Mouse (Mus musculus): ENCODE results near the gene Mkrn3. TPM values are rescaled to one million over a fixed set of nuclear protein-coding genes. Genes with fewer than 3 reads are reported as not detected.

The Mkrn3 gene
- polyA plus RNA-seq (2012; rRNA removed): 1.5 and 2.0 TPM in 2 replicates

DNA sequence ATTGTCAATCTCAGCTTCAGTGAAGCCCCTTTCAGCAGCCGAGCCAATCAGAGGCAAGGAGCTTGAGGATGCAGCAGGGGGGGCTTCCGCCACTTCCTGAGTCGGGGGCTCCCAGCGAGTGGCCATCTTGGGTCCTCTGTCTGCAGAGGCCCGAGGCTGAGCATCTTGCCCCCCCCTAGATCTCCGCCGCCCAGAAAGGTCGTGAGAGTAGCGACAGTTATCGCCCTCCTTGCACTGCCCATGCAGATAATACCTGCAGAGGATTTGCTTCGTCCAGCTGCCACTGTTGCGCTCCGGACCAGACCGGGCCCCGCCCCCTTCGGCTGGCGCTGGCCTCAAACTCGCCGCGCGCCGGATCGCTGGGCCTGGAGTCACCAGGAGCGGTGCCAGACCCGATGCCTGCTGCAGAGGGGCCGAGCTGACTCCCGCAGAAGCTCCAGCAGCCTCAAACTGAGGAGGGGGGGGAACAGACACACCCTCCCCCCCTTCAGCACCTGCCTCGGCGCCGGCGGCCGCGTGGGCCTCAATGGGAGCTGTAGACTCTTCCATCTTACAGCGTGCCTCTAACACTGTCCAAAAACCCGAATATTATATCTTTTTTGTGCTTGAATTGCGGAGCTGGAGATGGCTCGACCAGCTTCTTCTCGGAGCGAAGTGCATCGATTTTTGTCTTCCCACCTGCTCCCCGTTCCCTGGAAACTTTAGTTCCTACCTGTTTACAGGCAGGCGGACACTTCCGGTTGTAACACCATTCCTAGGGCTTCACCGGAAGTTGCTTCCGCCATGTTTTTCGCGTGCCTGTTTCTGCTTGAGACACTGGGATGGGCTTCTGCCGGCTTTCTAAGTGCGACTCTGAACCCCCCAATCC is at the start of gene Mkrn3:
Gene Mkrn3, minus strand, starts transcription at position 647 of the 868 bp plus-strand sequence.
- H3K36me3 ChIP-seq (ENCODE audit: control insufficient read depth, insufficient read depth, low read length): no peaks in the 10 kb centered on the region
- TF ChIP-seq POLR2A (IDR thresholded peaks at IDR 0.05; ENCODE audit: control insufficient read depth, low read depth, low read length): no peak; the same call in 1 of the 2 replicates
- TF ChIP-seq CTCF (IDR thresholded peaks at IDR 0.05; ENCODE audit: control insufficient read depth, insufficient read depth, insufficient replicate concordance, low read depth, low read length): no peak
- H3K27me3 ChIP-seq (ENCODE audit: control insufficient read depth, insufficient read depth, low read length): no peaks in the 10 kb centered on the region
- peaks cover 11% of the 10 kb centered on the region for H3K4me1 ChIP-seq (ENCODE audit: control insufficient read depth, insufficient read depth, low read length)
- peak within 1 kb of the TSS; percentile 96 for H3K4me3 ChIP-seq (ENCODE audit: control insufficient read depth, low read depth, low read length)
- peak within 1 kb of the TSS; percentile 71 for H3K27ac ChIP-seq (ENCODE audit: control insufficient read depth, insufficient read depth, low read depth, low read length)

- Histone ChIP-seq H3K27ac (ENCODE audit: control insufficient read depth, insufficient read depth, low read depth, low read length) (no peak within 1 kb of the TSS), H3K27me3 (ENCODE audit: control insufficient read depth, insufficient read depth, low read length) (0 out of 2 replicates have a peak, but pooled peaks cover 2% of the 10 kb centered on the region), H3K36me3 (ENCODE audit: control insufficient read depth, insufficient read depth, low read length) (no peaks in the 10 kb centered on the region), H3K4me3 (ENCODE audit: control insufficient read depth, low read depth, low read length) (peak within 1 kb of the TSS; percentile 52), H3K4me1 (ENCODE audit: control insufficient read depth, insufficient read depth, low read length) (peaks cover 7% of the 10 kb centered on the region)
- TF ChIP-seq CTCF (IDR thresholded peaks at IDR 0.05; ENCODE audit: control insufficient read depth, insufficient read depth, insufficient replicate concordance, low read depth, low read length) (no peak), POLR2A (IDR thresholded peaks at IDR 0.05; ENCODE audit: control insufficient read depth, low read depth, low read length) (no peak)
Observed at GRCm38 (mm10) chr7:62463878-62464755, 44.2 kb upstream of the Mkrn3 start, which contains the start of gene Peg12. Gene Peg12 (minus strand): TSS chr7:62464510.

DNA sequence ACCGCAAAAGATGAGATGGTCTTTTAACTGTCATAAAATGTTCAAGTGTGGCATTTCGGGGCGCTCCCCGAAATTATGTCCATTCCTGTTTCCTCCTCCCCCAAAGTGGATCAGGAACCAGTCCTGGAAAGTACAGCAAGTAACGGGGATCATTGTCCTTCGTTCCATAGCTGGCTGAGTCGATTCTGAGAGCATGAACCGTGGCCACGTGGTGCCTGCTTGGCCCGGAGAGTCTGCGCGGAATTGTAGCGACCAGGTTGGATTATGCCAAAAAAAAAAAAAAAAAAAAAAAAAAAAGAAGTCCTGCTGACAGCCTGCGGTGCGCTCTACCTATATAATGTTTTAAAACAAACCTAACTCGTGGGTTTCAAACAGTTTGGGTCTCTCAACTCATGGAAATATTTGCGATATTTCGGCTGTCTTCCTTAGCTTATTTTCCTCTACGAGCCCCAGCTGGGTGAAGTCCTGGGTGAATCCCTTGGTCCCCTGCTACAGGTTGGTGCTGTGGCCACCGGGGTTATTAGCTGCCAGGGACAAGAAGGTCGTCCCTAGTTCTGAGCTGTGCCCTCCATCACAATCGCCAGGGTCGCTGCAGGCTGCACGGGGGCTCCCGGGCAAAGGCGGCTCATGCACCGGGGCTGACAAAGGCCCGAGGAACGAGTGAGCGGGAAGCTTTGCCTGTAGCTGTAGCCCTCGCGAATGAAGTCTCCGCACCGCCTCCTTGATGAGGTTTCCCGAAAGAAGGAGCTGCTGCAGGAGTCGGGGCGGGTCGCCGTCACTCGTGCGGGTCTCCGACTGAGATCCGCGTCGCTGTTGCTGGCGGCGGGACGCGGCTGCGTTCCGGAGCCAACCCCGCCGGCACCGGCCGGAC is 43.3 kb upstream of the Mkrn3 start:
- TF ChIP-seq CTCF (IDR thresholded peaks at IDR 0.05; ENCODE audit: control insufficient read depth, insufficient read depth, insufficient replicate concordance, low read depth, low read length) (no peak), POLR2A (IDR thresholded peaks at IDR 0.05; ENCODE audit: control insufficient read depth, low read depth, low read length) (no peak)
- no peak overlapping the region for H3K27ac ChIP-seq (ENCODE audit: control insufficient read depth, insufficient read depth, low read depth, low read length)

GRCm38 (mm10) chr7:62462229-62463006 is 42.5 kb upstream of the Mkrn3 start:
- H3K4me3 ChIP-seq (ENCODE audit: control insufficient read depth, low read depth, low read length): no peak overlapping the region
- 0 out of 2 replicates have a peak, but pooled peaks cover 2% of the 10 kb centered on the region for H3K27me3 ChIP-seq (ENCODE audit: control insufficient read depth, insufficient read depth, low read length)
- TF ChIP-seq CTCF (IDR thresholded peaks at IDR 0.05; ENCODE audit: control insufficient read depth, insufficient read depth, insufficient replicate concordance, low read depth, low read length): no peak
- TF ChIP-seq POLR2A (IDR thresholded peaks at IDR 0.05; ENCODE audit: control insufficient read depth, low read depth, low read length): no peak
- peaks cover 7% of the 10 kb centered on the region for H3K4me1 ChIP-seq (ENCODE audit: control insufficient read depth, insufficient read depth, low read length)
- H3K36me3 ChIP-seq (ENCODE audit: control insufficient read depth, insufficient read depth, low read length): no peaks in the 10 kb centered on the region
- no peak overlapping the region for H3K27ac ChIP-seq (ENCODE audit: control insufficient read depth, insufficient read depth, low read depth, low read length)

More for the DNA sequence above, 43.3 kb upstream of the Mkrn3 start:
- H3K36me3 ChIP-seq (ENCODE audit: control insufficient read depth, insufficient read depth, low read length): no peaks in the 10 kb centered on the region
- H3K27me3 ChIP-seq (ENCODE audit: control insufficient read depth, insufficient read depth, low read length): 0 out of 2 replicates have a peak, but pooled peaks cover 2% of the 10 kb centered on the region
- peak overlapping the region; percentile 52 for H3K4me3 ChIP-seq (ENCODE audit: control insufficient read depth, low read depth, low read length)
- peaks cover 7% of the 10 kb centered on the region for H3K4me1 ChIP-seq (ENCODE audit: control insufficient read depth, insufficient read depth, low read length)

DNA sequence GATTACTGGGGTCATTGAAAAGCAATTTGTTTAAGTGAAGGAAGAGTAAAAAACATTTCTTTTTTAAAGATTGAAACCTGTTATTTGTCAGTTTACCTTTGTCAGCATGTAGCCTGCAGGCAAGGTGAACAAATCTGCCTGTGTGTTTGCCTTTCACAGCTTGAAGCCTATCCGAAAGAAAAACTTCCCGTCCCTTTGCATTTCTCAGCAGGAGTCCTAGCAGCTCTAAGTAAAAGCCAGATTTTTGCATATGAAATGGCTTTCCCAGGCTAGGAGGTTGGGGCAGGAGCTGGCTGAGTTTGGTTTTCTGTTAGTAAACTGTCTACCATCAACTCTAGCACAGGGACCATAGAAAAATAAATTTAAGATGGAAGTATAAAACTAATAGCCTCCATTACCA is 32.4 kb upstream of the Mkrn3 start:
- Histone ChIP-seq H3K4me1 (ENCODE audit: control insufficient read depth, insufficient read depth, low read length) (no peaks in the 10 kb centered on the region), H3K36me3 (ENCODE audit: control insufficient read depth, insufficient read depth, low read length) (no peaks in the 10 kb centered on the region), H3K27me3 (ENCODE audit: control insufficient read depth, insufficient read depth, low read length) (no peaks in the 10 kb centered on the region), H3K27ac (ENCODE audit: control insufficient read depth, insufficient read depth, low read depth, low read length) (no peak overlapping the region), H3K4me3 (ENCODE audit: control insufficient read depth, low read depth, low read length) (no peak overlapping the region)
- TF ChIP-seq CTCF (IDR thresholded peaks at IDR 0.05; ENCODE audit: control insufficient read depth, insufficient read depth, insufficient replicate concordance, low read depth, low read length) (no peak), POLR2A (IDR thresholded peaks at IDR 0.05; ENCODE audit: control insufficient read depth, low read depth, low read length) (no peak)

Data from testis, adult 2 months (tissue).